Mouse (Mus musculus) limb, embryonic 13.5 days (tissue): ENCODE results near the gene Upf1. TPM values are rescaled to one million over a fixed set of nuclear protein-coding genes. Genes with fewer than 3 reads are reported as not detected.

Experiments
- ATAC-seq: fragments of 200-750 bp; cut with Nextera tagmentation; 2 replicates; pipeline ENCODE4 v1.8.0; 2017; ENCODE audit warnings: low read depth, moderate number of reproducible peaks, moderate TSS enrichment; ENCODE audit not compliant: low FRiP score
- H3K27ac ChIP-seq: fragments of 300-500 bp; sonication (generic); 2 replicates; pipeline ENCODE4 v1.5.1; 2015; ENCODE audit warnings: inconsistent platforms, mild to moderate bottlenecking, moderate library complexity
- H3K27me3 ChIP-seq: fragments of 300-500 bp; sonication (generic); 2 replicates; pipeline ENCODE4 v1.6.1; 2015; ENCODE audit warnings: mild to moderate bottlenecking, inconsistent platforms
- H3K36me3 ChIP-seq: fragments of 300-500 bp; sonication (generic); 2 replicates; pipeline ENCODE4 v1.6.1; 2015; ENCODE audit warnings: inconsistent platforms, mild to moderate bottlenecking, moderate library complexity
- H3K4me1 ChIP-seq: fragments of 300-500 bp; sonication (generic); 2 replicates; pipeline ENCODE4 v1.6.1; 2015; ENCODE audit warnings: inconsistent platforms
- H3K4me2 ChIP-seq: fragments of 300-500 bp; sonication (generic); replicated peaks from 2 replicates; pipeline ENCODE4 v1.6.1; 2015; ENCODE audit warnings: inconsistent platforms, mild to moderate bottlenecking, moderate library complexity
- H3K4me3 ChIP-seq: fragments of 300-500 bp; sonication (generic); 2 replicates; pipeline ENCODE4 v1.5.1; 2015; ENCODE audit warnings: moderate library complexity, mild to moderate bottlenecking, inconsistent platforms
- H3K9ac ChIP-seq: fragments of 300-500 bp; sonication (generic); 2 replicates; pipeline ENCODE4 v1.6.1; 2015; ENCODE audit warnings: mild to moderate bottlenecking, inconsistent platforms
- H3K9me3 ChIP-seq: fragments of 300-500 bp; sonication (generic); 2 replicates; pipeline ENCODE4 v1.6.1; 2016; ENCODE audit warnings: inconsistent platforms
- WGBS: fragments of 180-500 bp; shearing (Covaris S2); methylation state at CpG from one replicate; pipeline ENCODE4 v1.1.7; 2015; 5-methylcytosine and 5-hydroxymethylcytosine counted together
- polyA plus RNA-seq: library from polyadenylated mRNA; unstranded; fragments of >200 nt; fragmentation: Nextera tagmentation; extraction: Ambion mirVana; gene quantifications from 2 replicates; pipeline ENCODE4 v1.2.1, GENCODE M21; 2015

Upf1 gene
- polyA plus RNA-seq, 1 experiment from 2014 or later, result 19.5 TPM

DNA sequence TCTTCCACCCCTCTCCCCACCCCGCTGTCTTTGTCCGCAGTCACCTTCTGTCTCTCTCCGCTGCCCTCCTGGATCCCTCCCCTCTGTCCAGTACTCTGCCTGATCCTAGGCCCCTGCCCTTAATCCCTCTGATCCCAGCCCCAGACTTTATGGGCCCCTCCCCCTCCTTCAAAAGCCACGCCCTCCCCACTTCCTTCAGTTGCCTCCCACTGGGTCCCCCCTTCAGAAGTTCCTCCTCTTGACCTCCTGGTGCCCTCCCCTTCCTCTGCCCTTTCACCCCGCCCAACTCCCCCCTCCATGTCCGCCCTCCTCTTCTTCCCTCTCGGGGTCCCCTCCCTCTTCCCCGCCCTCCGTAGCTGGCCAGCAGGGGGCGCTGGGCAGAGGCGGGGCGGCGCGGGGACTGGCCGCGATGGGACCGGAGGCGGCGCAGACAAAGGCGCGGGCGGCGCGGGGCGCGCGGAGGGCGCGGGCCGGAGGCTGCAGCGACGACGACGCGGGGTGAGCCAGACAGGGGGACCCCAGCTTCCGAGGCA is 70.4 kb downstream of the Upf1 start, which contains the start of gene Homer3:
Homer3 (plus strand) TSS at position 225 of the 533 bp plus-strand sequence.
- WGBS, result under 1% methylated on average over 36 of the region's 36 CpGs
- H3K27ac ChIP-seq, result peak within 1 kb of the TSS; percentile 72

More for the DNA sequence above, 70.4 kb downstream of the Upf1 start, which contains the start of gene Homer3:
- H3K27me3 ChIP-seq, result no peaks in the 10 kb centered on the region
- peaks cover 23% of the 10 kb centered on the region for H3K4me1 ChIP-seq
- H3K4me2 ChIP-seq, result peak within 1 kb of the TSS; percentile 83
- peak; percentile 89 for ATAC-seq
- peaks cover 4% of the 10 kb centered on the region; the same call in 1 of the 2 replicates for H3K9me3 ChIP-seq
- H3K36me3 ChIP-seq, result peaks cover 32% of the 10 kb centered on the region
- H3K9ac ChIP-seq, result peak within 1 kb of the TSS; percentile 95
- H3K4me3 ChIP-seq, result peak within 1 kb of the TSS; percentile 71

Other genes starting within 250 kb of the Upf1 start
- gene Ncan, start 232.4 kb downstream of the Upf1 start, polyA plus RNA-seq, result 0.67 and 0.87 TPM in 2 replicates
- gene Nr2c2ap, start 221.9 kb downstream of the Upf1 start, polyA plus RNA-seq, result 25.1 and 26.0 TPM in 2 replicates
- gene Rfxank, start 214.1 kb downstream of the Upf1 start, polyA plus RNA-seq, result 23.8 and 26.0 TPM in 2 replicates
- 51.0 and 56.0 TPM in 2 replicates for gene Borcs8, start 213.8 kb downstream of the Upf1 start, polyA plus RNA-seq
- 0.38 TPM in 2 replicates for gene Mef2b, start 213.6 kb downstream of the Upf1 start, polyA plus RNA-seq
- 66.5 and 70.6 TPM in 2 replicates for gene Tmem161a, start 180.9 kb downstream of the Upf1 start, polyA plus RNA-seq
- gene Slc25a42, start 141.0 kb downstream of the Upf1 start, polyA plus RNA-seq, result 4.0 and 4.6 TPM in 2 replicates
- 37.0 and 40.5 TPM in 2 replicates for gene Sugp2, start 119.1 kb downstream of the Upf1 start, polyA plus RNA-seq
- 25.5 and 26.2 TPM in 2 replicates for gene Armc6, start 118.8 kb downstream of the Upf1 start, polyA plus RNA-seq
- gene Homer3, start 70.5 kb downstream of the Upf1 start, polyA plus RNA-seq, result 57.9 and 58.1 TPM in 2 replicates
- gene Ddx49, start 50.8 kb downstream of the Upf1 start, polyA plus RNA-seq, result 55.8 and 60.9 TPM in 2 replicates
- 340 and 345 TPM in 2 replicates for gene Cope, start 50.8 kb downstream of the Upf1 start, polyA plus RNA-seq
- gene Cers1, start 37.5 kb downstream of the Upf1 start, polyA plus RNA-seq, result 10.0 and 10.2 TPM in 2 replicates
- gene Gdf1, start 23.5 kb downstream of the Upf1 start, polyA plus RNA-seq, result 0.78 and 2.7 TPM in 2 replicates
- gene Comp, start 20.3 kb upstream of the Upf1 start, polyA plus RNA-seq, result 26.4 and 40.8 TPM in 2 replicates
- gene Crtc1, start 86.3 kb upstream of the Upf1 start, polyA plus RNA-seq, result 26.7 and 29.9 TPM in 2 replicates
- 29.0 and 30.3 TPM in 2 replicates for gene Klhl26, start 123.7 kb upstream of the Upf1 start, polyA plus RNA-seq
- gene Tmem59l, start 134.1 kb upstream of the Upf1 start, polyA plus RNA-seq, result 24.2 and 26.6 TPM in 2 replicates
- 83.3 and 85.0 TPM in 2 replicates for gene Crlf1, start 139.9 kb upstream of the Upf1 start, polyA plus RNA-seq
- 139 and 148 TPM in 2 replicates for gene Rex1bd, start 153.5 kb upstream of the Upf1 start, polyA plus RNA-seq
- 856 and 861 TPM in 2 replicates for gene Uba52, start 157.5 kb upstream of the Upf1 start, polyA plus RNA-seq
- gene Fkbp8, start 174.4 kb upstream of the Upf1 start, polyA plus RNA-seq, result 284 and 290 TPM in 2 replicates
- gene Kxd1, start 174.7 kb upstream of the Upf1 start, polyA plus RNA-seq, result 49.3 and 53.4 TPM in 2 replicates
- gene Ell, start 186.2 kb upstream of the Upf1 start, polyA plus RNA-seq, result 20.9 and 21.4 TPM in 2 replicates
- 162 and 165 TPM in 2 replicates for gene Isyna1, start 241.1 kb upstream of the Upf1 start, polyA plus RNA-seq